Mouse (Mus musculus) stomach, postnatal 0 days (tissue): ENCODE measurements around the gene Cadps2. TPM values are rescaled to one million over a fixed set of nuclear protein-coding genes. Genes with fewer than 3 reads are reported as not detected.

ENCODE experiments used
- ATAC-seq: fragments of 200-750 bp; cut with Nextera tagmentation; 2 replicates; pipeline ENCODE4 v1.8.0; 2017; ENCODE audit not compliant: low FRiP score, low TSS enrichment
- DNase-seq: peaks from one replicate; pipeline ENCODE4 v3.0.0-alpha.2; 2016; ENCODE audit warnings: low spot score
- H3K27ac ChIP-seq: fragments of 300-500 bp; sonication (generic); replicated peaks from 2 replicates; pipeline ENCODE4 v1.5.1; 2014; ENCODE audit warnings: mild to moderate bottlenecking, control low read depth
- H3K27me3 ChIP-seq: fragments of 300-500 bp; sonication (generic); 2 replicates; pipeline ENCODE4 v1.6.1; 2014; ENCODE audit warnings: low read length; ENCODE audit not compliant: control insufficient read depth, insufficient read depth
- H3K36me3 ChIP-seq: fragments of 300-500 bp; sonication (generic); 2 replicates; pipeline ENCODE4 v1.6.1; 2014; ENCODE audit warnings: low read length, mixed read lengths; ENCODE audit not compliant: control insufficient read depth, insufficient read depth
- H3K4me1 ChIP-seq: fragments of 300-500 bp; sonication (generic); replicated peaks from 2 replicates; pipeline ENCODE4 v1.6.1; 2014; ENCODE audit warnings: antibody characterized with exemption; ENCODE audit not compliant: control insufficient read depth, insufficient read depth
- H3K4me2 ChIP-seq: fragments of 300-500 bp; sonication (generic); replicated peaks from 2 replicates; pipeline ENCODE4 v1.6.1; 2014; ENCODE audit warnings: low read depth, mild to moderate bottlenecking, control low read depth, moderate library complexity
- H3K4me3 ChIP-seq: fragments of 300-500 bp; sonication (generic); 2 replicates; pipeline ENCODE4 v1.5.1; 2014; ENCODE audit warnings: low read depth, low read length, control low read depth
- H3K9ac ChIP-seq: fragments of 300-500 bp; sonication (generic); 2 replicates; pipeline ENCODE4 v1.6.1; 2014; ENCODE audit warnings: mild to moderate bottlenecking, low read length, control low read depth, mixed read lengths
- H3K9me3 ChIP-seq: fragments of 300-500 bp; sonication (generic); 2 replicates; pipeline ENCODE4 v1.6.1; 2016; ENCODE audit warnings: low read length; ENCODE audit not compliant: control insufficient read depth
- CTCF ChIP-seq: IDR thresholded peaks from 2 replicates; pipeline ENCODE4 v1.5.1; 2016; ENCODE audit warnings: antibody characterized with exemption, low read depth, mild to moderate bottlenecking, moderate library complexity
- EP300 ChIP-seq: optimal IDR thresholded peaks from 2 replicates; pipeline ENCODE3; 2016; ENCODE audit warnings: antibody characterized with exemption
- WGBS: fragments of 180-500 bp; shearing (Covaris S2); extraction: QIAGEN DNeasy Blood & Tissue Kit; methylation state at CpG from one replicate; pipeline ENCODE4 v1.1.7; 2014; 5-methylcytosine and 5-hydroxymethylcytosine counted together
- polyA plus RNA-seq: library from polyadenylated mRNA; unstranded; fragments of >200 nt; fragmentation: Nextera tagmentation; extraction: Ambion mirVana; gene quantifications from 2 replicates; pipeline ENCODE4 v1.2.1, GENCODE M21; 2015

The Cadps2 gene
- polyA plus RNA-seq, 1 experiment from 2014 or later = 4.8 TPM

DNA sequence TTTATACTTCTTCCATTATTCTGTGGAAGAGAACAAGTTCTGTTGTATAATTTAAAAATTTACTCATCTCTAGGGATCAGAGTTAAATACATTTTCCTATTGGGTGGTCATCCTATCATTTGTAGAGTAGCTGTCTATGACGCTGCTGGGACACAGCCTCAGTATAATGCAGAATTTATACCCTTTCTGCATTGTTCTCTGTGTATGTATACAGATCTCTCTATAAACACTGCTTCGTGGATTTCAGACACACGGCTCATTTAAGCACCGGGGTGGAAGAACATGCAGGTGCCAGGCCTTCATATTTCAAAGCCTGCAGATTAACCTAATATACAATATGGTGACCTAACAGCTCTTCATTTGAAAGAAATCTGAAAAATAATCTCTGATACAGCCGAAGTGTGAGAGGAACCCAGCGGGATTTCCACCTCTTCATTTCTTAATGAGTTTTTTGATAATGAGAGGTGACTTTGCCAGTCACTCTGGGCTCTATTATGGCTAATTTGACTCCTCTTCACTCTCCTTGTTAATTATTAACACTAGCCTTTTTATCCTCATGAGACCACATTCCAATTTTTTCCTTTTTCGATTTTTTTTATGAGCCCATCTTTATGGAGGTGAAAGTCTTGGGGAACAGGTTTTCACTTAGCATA is 501.7 kb downstream of the Cadps2 start:
- DNase-seq (no peak), ATAC-seq (no peak)
- no peak overlapping the region for H3K4me2 ChIP-seq
- H3K4me1 ChIP-seq = no peaks in the 10 kb centered on the region
- WGBS = 42% methylated on average over 7 of the region's 7 CpGs
- no peak overlapping the region for H3K27ac ChIP-seq
- H3K9me3 ChIP-seq = no peaks in the 10 kb centered on the region
- TF ChIP-seq CTCF = no peak
- no peak for TF ChIP-seq EP300
- H3K9ac ChIP-seq = no peak overlapping the region
- H3K4me3 ChIP-seq = no peak overlapping the region
- no peaks in the 10 kb centered on the region for H3K27me3 ChIP-seq
- H3K36me3 ChIP-seq = no peaks in the 10 kb centered on the region

DNA sequence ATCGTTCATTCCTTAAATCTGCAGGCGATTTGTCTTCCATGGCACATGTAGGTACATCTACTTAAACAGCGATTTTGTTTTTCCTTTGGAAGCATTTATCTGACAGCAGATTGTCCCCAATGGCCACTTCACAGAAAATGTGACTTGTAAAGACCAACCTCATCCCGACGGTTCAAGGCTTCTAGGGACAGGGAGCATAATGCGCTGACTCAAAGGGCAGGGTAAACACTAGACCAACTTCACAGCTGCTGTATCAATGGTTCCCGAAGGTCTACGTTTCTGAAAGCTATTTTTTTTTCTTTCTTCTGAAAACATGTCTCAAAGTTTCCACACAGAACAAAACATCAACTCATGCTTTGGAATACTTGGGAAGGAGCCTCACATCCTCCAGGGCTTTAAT is 524.3 kb downstream of the Cadps2 start:
- Histone ChIP-seq H3K4me3 (no peak overlapping the region), H3K27me3 (no peaks in the 10 kb centered on the region), H3K36me3 (no peaks in the 10 kb centered on the region), H3K9me3 (no peaks in the 10 kb centered on the region), H3K4me2 (no peak overlapping the region), H3K4me1 (no peaks in the 10 kb centered on the region), H3K9ac (no peak overlapping the region), H3K27ac (no peak overlapping the region)
- TF ChIP-seq CTCF (no peak), EP300 (no peak)
- WGBS = 77% methylated on average over 8 of the region's 8 CpGs
- ATAC-seq (no peak), DNase-seq (no peak)

GRCm38 (mm10) chr6:23314291-23314690 is 524.9 kb downstream of the Cadps2 start:
- Histone ChIP-seq H3K4me3 (no peak overlapping the region), H3K36me3 (no peaks in the 10 kb centered on the region), H3K4me1 (no peaks in the 10 kb centered on the region), H3K9ac (no peak overlapping the region), H3K4me2 (no peak overlapping the region), H3K27me3 (no peaks in the 10 kb centered on the region), H3K9me3 (no peaks in the 10 kb centered on the region), H3K27ac (no peak overlapping the region)
- TF ChIP-seq EP300 (no peak), CTCF (no peak)
- ATAC-seq = no peak
- 73% methylated on average over 5 of the region's 5 CpGs for WGBS
- no peak for DNase-seq

GRCm38 (mm10) chr6:23306046-23306445 is 533.2 kb downstream of the Cadps2 start:
- WGBS = 87% methylated on average over 6 of the region's 6 CpGs
- H3K4me2 ChIP-seq = no peak overlapping the region
- ATAC-seq = no peak
- H3K9ac ChIP-seq = no peak overlapping the region
- H3K4me1 ChIP-seq = no peaks in the 10 kb centered on the region
- H3K4me3 ChIP-seq = no peak overlapping the region
- H3K27me3 ChIP-seq = no peaks in the 10 kb centered on the region
- H3K36me3 ChIP-seq = no peaks in the 10 kb centered on the region
- no peak overlapping the region for H3K27ac ChIP-seq
- TF ChIP-seq EP300 (no peak), CTCF (no peak)
- no peaks in the 10 kb centered on the region for H3K9me3 ChIP-seq
- DNase-seq = no peak

DNA sequence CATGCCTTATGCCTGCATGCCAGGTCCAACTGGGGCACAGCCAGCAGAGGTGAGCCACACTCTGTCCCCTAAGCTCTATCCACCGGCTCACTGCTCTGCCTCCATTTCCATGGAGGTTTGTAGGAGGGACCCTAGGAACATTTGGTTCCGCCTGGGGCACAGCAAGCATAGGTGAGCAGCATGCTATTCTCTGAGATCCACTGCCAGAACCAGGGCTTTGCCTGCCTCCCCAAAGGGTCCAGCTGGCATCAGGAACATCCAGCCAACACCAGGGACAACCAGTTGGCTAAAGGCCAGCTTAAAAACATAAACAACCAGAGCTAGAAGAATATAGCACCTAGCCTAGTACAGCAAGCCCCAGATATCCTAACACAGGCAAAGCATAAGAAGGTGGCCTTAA is 540.6 kb downstream of the Cadps2 start:
- Histone ChIP-seq H3K4me1 (no peaks in the 10 kb centered on the region), H3K27ac (no peak overlapping the region), H3K27me3 (no peaks in the 10 kb centered on the region), H3K36me3 (no peaks in the 10 kb centered on the region), H3K4me2 (no peak overlapping the region), H3K9me3 (no peaks in the 10 kb centered on the region), H3K4me3 (no peak overlapping the region), H3K9ac (no peak overlapping the region)
- no peak for TF ChIP-seq EP300
- no peak for TF ChIP-seq CTCF
- no peak for ATAC-seq
- WGBS = 92% methylated on average over 2 of the region's 2 CpGs
- DNase-seq = no peak

DNA sequence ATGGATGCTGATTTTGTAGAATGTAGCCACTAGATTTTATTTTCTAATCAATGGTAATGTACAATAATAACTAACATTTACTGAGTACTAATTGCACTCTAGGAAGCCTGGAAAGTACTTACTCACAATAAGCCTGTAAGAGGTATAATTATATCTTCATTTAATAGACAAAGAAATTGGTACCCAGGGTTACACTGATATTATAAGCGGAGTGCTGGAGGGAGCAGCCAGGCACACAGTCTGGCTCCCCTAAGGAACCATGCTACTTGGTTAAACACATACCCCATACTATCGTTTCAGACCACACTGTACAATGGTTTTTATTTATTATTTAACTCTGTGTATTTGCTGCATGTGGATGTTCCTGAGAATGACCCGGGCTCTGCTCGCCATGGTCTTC is 544.5 kb downstream of the Cadps2 start:
- TF ChIP-seq EP300 = no peak
- TF ChIP-seq CTCF = no peak
- no peak for DNase-seq
- H3K27ac ChIP-seq = no peak overlapping the region
- H3K9me3 ChIP-seq = no peaks in the 10 kb centered on the region
- H3K4me1 ChIP-seq = no peaks in the 10 kb centered on the region
- no peak for ATAC-seq
- H3K4me2 ChIP-seq = no peak overlapping the region
- WGBS = 87% methylated on average over 4 of the region's 4 CpGs
- no peak overlapping the region for H3K9ac ChIP-seq
- H3K27me3 ChIP-seq = no peaks in the 10 kb centered on the region
- H3K36me3 ChIP-seq = no peaks in the 10 kb centered on the region
- H3K4me3 ChIP-seq = no peak overlapping the region
